Mouse (Mus musculus) spleen, adult 12 weeks (tissue): Measurements from ENCODE around the gene Anapc11.

Experiments
- DNase-seq: peaks from one replicate; pipeline ENCODE4 v3.0.0; 2022; ENCODE audit warnings: low spot score

Gene Anapc11

GRCm38 (mm10) chr11:120627468-120628300 is 29.5 kb downstream of the Anapc11 start:
- DNase-seq, result no peak

GRCm38 (mm10) chr11:120628601-120629340 is 30.6 kb downstream of the Anapc11 start:
- DNase-seq, result no peak

- DNase-seq, result peak; percentile 67
These were observed 31.1 kb downstream of the Anapc11 start for GRCm38 (mm10) chr11:120629341-120629730.

GRCm38 (mm10) chr11:120629911-120630310 is 31.7 kb downstream of the Anapc11 start:
- peak; percentile 79 for DNase-seq

- peak; percentile 51 for DNase-seq
These were observed 32.2 kb downstream of the Anapc11 start for GRCm38 (mm10) chr11:120630401-120630871.

- DNase-seq, result no peak
These were observed 32.9 kb downstream of the Anapc11 start for GRCm38 (mm10) chr11:120630881-120631725.

- DNase-seq, result no peak
These were observed 33.7 kb downstream of the Anapc11 start for GRCm38 (mm10) chr11:120631726-120632448.

GRCm38 (mm10) chr11:120632559-120633519 is 34.6 kb downstream of the Anapc11 start:
- peak; percentile 77 for DNase-seq

- peak; percentile 87 for DNase-seq
These were observed 35.5 kb downstream of the Anapc11 start, which contains the start of gene Mafg for GRCm38 (mm10) chr11:120633520-120634343. Gene Mafg (minus strand): TSS chr11:120633600.

- DNase-seq, result no peak
These were observed 36.6 kb downstream of the Anapc11 start for GRCm38 (mm10) chr11:120634810-120635209.

GRCm38 (mm10) chr11:120641255-120641654 is 43.0 kb downstream of the Anapc11 start:
- DNase-seq, result no peak

- DNase-seq, result no peak
These were observed 43.6 kb downstream of the Anapc11 start for GRCm38 (mm10) chr11:120641869-120642268.

GRCm38 (mm10) chr11:120642939-120643600 is 44.8 kb downstream of the Anapc11 start:
- no peak for DNase-seq

- DNase-seq, result peak; percentile 88
These were observed 45.4 kb downstream of the Anapc11 start, which contains the start of gene Pycr1 for GRCm38 (mm10) chr11:120643601-120643987. Gene Pycr1 (minus strand): TSS chr11:120643769.

- no peak for DNase-seq
These were observed 49.0 kb downstream of the Anapc11 start for GRCm38 (mm10) chr11:120647047-120647830.

- no peak for DNase-seq
These were observed 49.8 kb downstream of the Anapc11 start, which contains the start of gene Myadml2 for GRCm38 (mm10) chr11:120648001-120648476. Gene Myadml2 (minus strand): TSS chr11:120648158.

- no peak for DNase-seq
These were observed 53.7 kb downstream of the Anapc11 start for GRCm38 (mm10) chr11:120651872-120652271.
